Mouse (Mus musculus) brain, embryonic 14.5 days (tissue): ENCODE results near the gene Dpy30.

Source experiments
- CTCF ChIP-seq: fragments of 200-500 bp; IDR thresholded peaks from 2 replicates; pipeline ENCODE4 v1.5.1; 2012; ENCODE audit warnings: inconsistent platforms, mild to moderate bottlenecking, moderate library complexity, borderline replicate concordance; ENCODE audit not compliant: insufficient read depth, insufficient read length; ENCODE audit errors: extremely low read depth
- POLR2A ChIP-seq: fragments of 200-500 bp; IDR thresholded peaks from 2 replicates; pipeline ENCODE4 v1.6.1; 2012; ENCODE audit warnings: mild to moderate bottlenecking, inconsistent platforms, borderline replicate concordance; ENCODE audit not compliant: poor library complexity, insufficient read depth, insufficient read length, severe bottlenecking; ENCODE audit errors: extremely low read depth

GRCm38 (mm10) chr17:74274471-74274870, 49.3 kb downstream of the Dpy30 start:
- TF ChIP-seq POLR2A (no peak), CTCF (no peak)
